Mouse (Mus musculus) CD4-positive, CD25-positive, alpha-beta regulatory T cell, adult 2 months (primary cell): ENCODE measurements around the gene Kcnt2.

Experiments used
- DNase-seq: peaks from one replicate; pipeline ENCODE4 v3.0.0-alpha.2; 2012; ENCODE audit warnings: low read depth, low spot score

Gene Kcnt2

GRCm38 (mm10) chr1:140378791-140379190 lies 132.8 kb downstream of the Kcnt2 start:
- DNase-seq: no peak

- no peak for DNase-seq
These were observed 133.6 kb downstream of the Kcnt2 start for GRCm38 (mm10) chr1:140379526-140379925.

DNA sequence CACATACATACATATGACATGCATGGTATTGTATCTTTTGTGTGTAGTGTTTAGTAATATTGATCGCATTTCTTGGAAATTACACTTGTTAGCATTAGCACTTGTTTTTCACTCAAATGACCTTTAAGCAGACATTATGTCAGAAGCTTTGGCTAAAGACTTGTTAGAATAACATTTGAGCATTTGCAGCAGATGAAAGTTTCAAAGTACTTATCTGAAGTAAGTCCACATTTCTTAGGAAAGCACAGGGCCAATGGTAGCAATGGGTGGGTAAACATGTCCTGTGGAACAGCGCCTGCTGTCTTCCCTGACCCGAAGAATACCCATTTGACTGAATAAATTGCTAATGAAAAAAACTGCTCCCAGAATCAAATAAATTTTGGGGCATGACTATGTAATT lies 135.1 kb downstream of the Kcnt2 start:
- no peak for DNase-seq

- no peak for DNase-seq
These were observed 144.3 kb downstream of the Kcnt2 start for GRCm38 (mm10) chr1:140390301-140390700.

- DNase-seq: no peak
These were observed 151.8 kb downstream of the Kcnt2 start for GRCm38 (mm10) chr1:140397756-140398155.

DNA sequence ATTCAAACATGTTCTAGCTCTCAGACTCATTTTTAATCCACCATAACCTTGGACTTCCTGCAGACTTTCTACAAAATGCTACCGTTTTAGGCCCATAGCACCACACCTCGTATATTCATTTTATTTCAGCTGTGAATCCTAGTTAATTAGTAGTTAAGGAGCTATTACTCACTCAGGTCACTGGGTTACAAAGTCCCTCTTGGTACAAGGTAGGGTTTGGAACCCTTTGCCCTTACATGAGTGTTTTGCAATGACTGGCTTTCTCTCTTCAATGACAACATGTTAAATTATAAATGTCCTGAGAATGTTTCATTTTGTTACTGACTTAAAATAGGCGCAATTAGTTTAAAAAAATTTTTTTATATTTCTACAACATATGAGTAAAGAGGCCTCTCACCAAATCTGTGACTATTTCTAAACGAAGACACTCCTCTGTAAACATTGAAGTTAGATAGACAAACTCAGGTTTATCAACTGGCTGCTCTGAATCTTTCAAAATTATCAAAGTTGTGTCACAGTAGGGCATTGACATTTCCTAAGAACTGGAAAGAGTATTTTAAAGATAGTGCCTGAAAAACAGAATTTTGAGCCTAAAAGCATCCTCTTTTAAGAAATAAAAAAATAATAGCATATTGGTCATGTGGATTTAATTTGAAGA lies 160.8 kb downstream of the Kcnt2 start:
- no peak for DNase-seq

GRCm38 (mm10) chr1:140415761-140416160 lies 169.8 kb downstream of the Kcnt2 start:
- no peak for DNase-seq

DNA sequence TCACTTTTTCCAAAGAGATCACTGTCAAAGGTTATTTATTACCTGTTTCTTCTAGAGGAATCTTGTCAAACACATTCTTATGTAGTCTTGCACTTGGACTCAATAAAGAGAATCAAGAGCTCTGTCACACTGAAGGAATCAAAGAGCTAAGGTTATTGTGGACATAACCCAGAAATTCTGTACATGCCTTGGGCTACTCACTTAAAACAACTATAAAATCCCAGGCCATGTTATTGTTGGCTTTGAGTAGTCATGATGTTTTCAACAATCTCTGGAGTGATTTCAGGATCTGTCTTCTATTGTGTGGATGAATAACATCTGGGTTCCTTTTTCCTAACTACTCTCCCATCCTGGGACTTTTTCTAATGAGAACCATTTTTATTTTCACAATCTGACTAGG lies 177.0 kb downstream of the Kcnt2 start:
- no peak for DNase-seq

DNA sequence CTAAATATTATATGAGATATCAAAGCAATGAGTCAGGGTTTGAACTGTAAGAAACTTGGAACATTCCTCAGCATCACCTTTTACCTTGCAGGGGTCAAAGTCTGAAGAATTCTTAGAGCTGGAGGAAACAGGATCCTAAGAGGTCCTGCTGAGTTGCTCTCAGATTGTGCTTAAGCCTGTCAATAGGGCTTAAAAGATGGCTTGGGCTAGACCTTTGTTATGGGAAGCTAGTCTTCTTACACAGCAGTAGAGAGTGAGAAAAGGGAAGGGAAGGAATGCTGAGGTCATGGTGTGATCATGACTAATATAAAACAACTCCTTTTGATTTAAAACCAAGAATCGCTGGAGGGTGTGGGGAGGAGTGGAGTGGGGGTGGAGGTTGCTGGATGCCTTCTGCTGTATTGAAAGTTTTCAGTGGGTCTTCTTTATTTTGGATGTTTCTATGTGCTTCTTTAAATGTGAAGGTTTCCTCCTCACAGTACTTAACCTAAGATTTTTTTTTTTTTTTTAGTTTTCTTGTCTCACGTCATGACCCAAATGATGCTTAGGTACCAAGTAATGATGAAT lies 183.4 kb downstream of the Kcnt2 start:
- DNase-seq: no peak

DNA sequence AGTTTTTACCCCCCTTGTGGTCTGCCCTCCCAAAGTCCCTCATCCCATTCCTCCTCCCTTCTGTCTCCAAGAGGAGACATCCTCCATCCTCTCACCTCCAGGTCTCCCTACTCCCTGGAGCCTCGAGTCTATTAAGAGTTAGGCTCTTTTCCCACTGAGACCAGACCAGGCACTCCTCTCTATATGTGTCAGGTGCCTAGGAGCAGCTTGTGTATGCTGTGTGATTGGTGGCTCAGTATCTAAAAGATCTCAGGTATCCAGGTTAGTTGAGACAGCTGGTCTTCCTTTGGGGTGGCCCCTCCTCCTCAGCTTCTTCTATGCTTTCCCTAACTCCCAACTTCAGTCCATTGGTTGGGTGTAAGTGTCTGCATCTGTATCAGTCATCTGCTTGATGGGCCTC lies 186.1 kb downstream of the Kcnt2 start:
- no peak for DNase-seq

GRCm38 (mm10) chr1:140434791-140435190 lies 188.8 kb downstream of the Kcnt2 start:
- no peak for DNase-seq

DNA sequence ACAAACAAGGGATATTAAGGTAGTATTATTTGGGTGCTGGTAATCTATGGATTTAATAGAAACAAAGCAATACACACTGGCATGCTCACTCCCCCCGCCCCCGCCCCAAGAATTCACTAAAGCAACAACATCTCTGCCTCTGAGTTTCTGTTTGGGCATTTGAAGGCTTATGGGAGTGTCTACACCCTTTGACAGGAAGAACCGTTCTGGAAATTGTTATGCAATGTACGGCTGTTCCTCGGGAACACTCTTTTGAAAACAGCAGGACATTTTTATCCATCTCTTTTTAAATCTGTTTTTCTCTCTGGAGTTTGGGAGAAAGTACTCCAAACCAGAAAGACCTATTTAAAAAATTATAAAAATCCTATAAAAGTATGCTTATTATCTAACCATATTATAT lies 192.2 kb downstream of the Kcnt2 start:
- no peak for DNase-seq

- DNase-seq: no peak
These were observed 197.9 kb downstream of the Kcnt2 start for GRCm38 (mm10) chr1:140443904-140444303.

GRCm38 (mm10) chr1:140444394-140444793 lies 198.4 kb downstream of the Kcnt2 start:
- DNase-seq: no peak

GRCm38 (mm10) chr1:140451461-140451860 lies 205.5 kb downstream of the Kcnt2 start:
- DNase-seq: no peak

GRCm38 (mm10) chr1:140451924-140452323 lies 206.0 kb downstream of the Kcnt2 start:
- DNase-seq: no peak

DNA sequence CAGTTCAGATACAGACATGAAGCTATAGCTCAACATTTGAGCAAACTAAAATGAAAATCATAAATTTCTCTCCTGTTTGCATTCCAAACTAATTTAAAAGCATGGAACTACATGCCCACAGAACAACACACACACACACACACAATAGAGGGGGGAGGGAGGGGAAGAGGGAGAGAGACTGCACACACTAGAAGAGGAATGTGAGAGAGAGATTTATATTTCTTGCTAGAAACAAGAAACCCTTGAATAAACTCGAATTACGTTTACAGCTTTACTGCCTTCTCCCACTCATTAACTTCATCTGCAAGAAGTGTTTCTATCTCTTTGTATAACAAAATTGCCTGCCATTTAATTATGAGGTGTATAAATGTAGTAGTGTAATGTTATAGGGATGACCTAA lies 209.9 kb downstream of the Kcnt2 start:
- DNase-seq: no peak

- no peak for DNase-seq
These were observed 210.9 kb downstream of the Kcnt2 start for GRCm38 (mm10) chr1:140456873-140457272.

- no peak for DNase-seq
These were observed 222.4 kb downstream of the Kcnt2 start for GRCm38 (mm10) chr1:140468315-140468714.

GRCm38 (mm10) chr1:140469586-140469985 lies 223.6 kb downstream of the Kcnt2 start:
- no peak for DNase-seq

GRCm38 (mm10) chr1:140476921-140477320 lies 231.0 kb downstream of the Kcnt2 start:
- DNase-seq: no peak

DNA sequence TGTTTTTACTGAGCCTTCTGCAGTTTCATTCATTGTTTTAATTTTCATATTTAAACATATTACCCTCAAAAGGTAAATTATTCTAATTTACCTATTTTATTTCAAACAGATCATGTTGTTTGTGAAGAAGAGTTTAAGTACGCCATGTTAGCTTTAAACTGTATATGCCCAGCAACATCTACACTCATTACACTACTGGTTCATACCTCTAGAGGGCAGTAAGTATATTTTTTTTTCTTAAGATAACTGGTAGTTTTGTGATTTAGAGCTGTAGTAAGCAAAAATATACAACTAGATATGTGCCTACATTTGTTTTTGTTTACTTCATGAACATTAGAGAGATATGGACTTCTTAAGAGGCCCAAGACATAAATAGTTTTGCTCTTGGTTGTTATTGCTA lies 238.1 kb downstream of the Kcnt2 start:
- DNase-seq: no peak

DNA sequence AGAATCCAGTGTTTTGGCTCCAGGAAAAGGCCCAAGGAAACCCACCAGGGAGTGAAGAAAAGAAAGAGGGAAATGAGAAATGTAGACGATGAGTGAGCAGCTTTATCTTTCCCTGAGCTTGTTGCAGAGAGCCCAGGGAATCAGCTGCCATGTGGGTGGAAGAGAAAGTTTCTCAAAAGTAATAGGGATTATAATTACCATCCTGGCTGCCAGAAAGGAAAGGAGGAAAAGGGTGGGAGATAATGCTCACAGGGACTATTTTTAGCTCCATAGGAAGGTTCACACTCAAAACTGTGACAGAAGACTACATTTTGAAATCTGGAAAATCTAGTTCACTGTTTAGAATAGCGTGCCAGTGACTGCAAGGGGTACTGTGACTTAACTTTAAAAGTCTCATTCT lies 243.9 kb downstream of the Kcnt2 start:
- DNase-seq: no peak

GRCm38 (mm10) chr1:140491406-140491805 lies 245.4 kb downstream of the Kcnt2 start:
- DNase-seq: no peak
